Mouse (Mus musculus) lung, postnatal 36 days (tissue): ENCODE measurements at regions not wholly inside any gene's neighbourhood (a gene's known extent, or its start where the extent isn't known, plus 50 kb on each side); places are given as distances from the start of the nearest gene placed in this dataset.

ENCODE experiments used
- DNase-seq: peaks from one replicate; pipeline ENCODE4 v3.0.0; 2022; ENCODE audit warnings: mixed read lengths

GRCm38 (mm10) chr3:9373896-9374295 lies 236.0 kb downstream of the Zfp704 start:
- DNase-seq: no peak

DNA sequence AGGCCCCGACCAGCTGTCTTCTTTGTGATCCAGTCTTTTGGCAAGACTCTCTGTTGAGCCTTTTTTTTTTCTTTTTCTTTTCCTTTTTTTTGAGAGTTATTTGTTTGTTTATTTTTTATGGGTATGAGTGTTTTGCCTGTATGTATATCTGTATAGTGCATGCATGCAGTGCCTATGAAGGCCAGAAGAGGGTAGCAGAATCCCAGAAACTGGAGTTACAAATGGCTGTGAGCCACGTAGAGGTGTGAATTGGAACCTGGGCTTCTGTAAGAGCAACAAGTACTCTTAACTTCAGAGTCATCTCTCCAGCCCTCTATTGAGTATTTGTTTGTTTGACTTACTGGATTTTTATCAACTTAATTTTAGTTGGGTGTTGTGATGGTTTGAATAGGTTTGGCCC lies 239.8 kb downstream of the Zfp704 start:
- no peak for DNase-seq

DNA sequence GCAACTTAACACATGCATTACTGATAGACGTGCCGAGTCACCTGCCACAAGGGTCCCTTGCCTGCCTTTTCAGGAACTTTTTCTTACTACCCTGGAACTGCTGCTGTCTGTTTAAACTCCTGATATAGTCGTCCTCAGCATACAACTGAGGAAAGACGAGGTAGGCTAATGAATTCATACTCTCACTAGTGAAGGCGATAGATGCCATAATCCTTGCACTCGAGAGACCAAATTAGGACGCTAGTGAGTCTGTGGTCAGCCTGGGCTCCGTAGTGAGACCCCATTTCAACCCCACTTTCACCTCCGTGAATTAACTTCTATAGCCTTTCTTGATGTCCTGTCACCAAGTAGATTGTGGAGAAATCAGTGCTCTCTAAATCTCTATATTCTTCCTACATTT lies 244.1 kb downstream of the Zfp704 start:
- no peak for DNase-seq

DNA sequence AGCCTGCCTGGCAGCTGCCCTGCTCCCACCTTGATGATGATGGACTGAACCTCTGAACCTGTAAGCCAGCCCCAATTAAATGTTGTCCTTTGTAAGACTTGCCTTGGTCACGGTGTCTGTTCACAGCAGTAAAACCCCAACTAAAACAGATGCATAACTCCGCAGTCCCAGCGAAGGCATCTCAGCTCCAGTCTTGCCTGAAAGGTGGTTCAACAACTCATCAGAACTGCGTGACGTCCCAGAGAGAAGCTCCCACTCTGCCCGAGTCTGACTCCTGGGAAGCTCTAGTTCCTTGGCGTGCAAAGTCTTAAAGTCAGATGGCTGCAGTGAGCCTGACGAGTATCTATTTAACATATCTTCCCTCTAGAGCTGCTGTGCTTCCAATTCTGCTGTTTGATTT lies 250.7 kb downstream of the Zfp704 start:
- DNase-seq: no peak

DNA sequence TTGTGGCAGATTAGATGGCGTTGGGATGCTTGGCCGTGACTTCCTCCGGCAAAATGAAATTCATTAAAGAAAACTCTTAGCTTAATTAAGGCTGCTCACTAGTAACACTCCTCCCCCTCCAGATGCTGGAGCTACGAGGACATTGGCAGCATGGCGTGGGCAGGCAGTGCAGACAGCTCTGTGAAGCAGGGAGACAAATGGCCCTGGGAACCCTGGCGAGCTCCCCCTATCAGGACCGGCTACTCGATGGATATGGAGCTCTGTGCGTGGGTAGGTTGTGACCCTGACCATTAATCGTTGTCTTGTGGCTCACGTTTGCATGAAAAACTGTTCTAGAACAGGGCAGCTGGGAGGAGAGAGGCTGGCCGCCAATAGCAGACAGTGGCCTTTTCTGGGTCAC lies 251.8 kb downstream of the Zfp704 start:
- DNase-seq: no peak

DNA sequence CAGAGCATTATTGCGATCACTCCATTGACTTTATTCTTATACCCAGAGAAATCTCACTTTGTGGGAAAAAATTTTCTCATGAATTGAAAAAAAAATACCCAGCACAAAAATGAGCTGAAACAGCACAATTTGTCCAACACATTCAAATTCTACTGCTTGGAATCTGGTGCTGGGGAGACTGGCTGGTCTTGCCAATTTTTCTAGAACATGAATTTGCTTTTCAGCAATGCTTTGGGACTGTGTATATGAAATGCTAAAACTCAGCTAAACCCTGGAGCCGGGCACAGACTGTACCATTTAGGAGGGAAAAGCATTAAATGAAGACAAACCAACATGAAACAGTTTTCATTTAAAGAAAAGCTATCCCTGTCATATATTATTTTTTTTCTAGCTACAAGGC lies 252.2 kb downstream of the Zfp704 start:
- no peak for DNase-seq

GRCm38 (mm10) chr3:9355875-9356274 lies 254.0 kb downstream of the Zfp704 start:
- no peak for DNase-seq

GRCm38 (mm10) chr3:9354756-9355155 lies 255.1 kb downstream of the Zfp704 start:
- DNase-seq: no peak

DNA sequence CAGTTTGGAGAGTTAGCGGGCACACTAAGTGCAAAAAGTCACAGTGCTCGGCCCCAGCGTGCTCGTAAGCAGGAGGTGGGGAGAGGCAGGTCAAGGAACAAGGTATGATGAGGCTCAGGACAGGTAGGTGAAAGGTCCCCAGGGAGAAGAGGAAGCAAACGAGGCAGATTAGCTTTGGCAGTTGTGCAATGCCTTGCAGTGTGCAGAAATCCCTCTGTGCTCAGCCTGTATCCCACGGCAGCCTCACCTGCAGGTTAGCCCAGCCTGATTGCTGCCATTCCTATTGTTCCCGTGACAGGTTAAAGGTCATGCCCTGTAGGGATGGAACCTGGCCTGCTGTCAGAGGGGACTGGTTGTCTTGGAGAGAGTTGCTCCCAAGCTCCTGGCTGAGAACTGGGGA lies 257.6 kb downstream of the Zfp704 start:
- DNase-seq: no peak

- DNase-seq: no peak
Observed at GRCm38 (mm10) chr3:9349822-9350221, 260.1 kb downstream of the Zfp704 start.

DNA sequence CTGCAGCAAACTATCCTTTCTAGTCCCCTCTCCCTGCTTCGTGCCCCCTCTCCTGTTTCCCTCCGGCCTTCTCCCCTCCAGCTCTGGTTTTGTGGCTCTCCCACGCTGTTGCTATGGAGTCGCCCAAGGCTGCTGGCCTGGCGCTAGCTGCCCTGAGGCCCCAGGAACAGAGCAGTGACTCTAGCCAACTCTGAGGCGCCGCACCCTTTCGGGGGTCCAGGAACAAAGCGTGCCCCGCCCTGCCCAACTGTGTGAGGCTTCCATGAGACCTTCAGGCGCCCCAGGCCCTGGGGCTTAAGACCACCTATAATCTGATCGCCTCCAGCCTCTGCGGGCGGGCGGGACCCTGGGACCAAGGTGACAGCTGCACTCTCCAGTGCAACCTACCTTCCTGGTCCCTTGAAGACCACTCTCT lies 262.4 kb downstream of the Zfp704 start:
- peak; percentile 19 for DNase-seq

GRCm38 (mm10) chr3:9346857-9347445 lies 262.9 kb downstream of the Zfp704 start:
- DNase-seq: no peak

DNA sequence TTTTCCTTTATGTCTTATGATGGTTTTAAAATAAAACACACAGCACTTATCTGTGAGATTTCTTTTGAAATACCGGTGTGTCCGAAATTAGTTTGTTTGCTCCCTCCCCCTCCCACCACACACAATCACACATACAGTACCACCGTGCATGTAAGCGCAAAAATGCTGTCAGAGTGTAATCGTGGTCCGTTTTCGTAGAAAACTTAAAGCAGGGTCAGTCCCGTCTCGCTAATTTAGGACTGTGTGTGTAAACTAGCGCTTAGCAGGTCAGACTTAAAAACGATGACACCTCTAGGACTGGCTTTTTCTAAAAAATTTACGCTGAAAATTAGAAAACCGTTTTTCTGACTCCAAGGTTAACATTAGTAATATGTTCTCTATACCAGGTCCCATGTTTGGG lies 263.5 kb downstream of the Zfp704 start:
- no peak for DNase-seq

- DNase-seq: no peak
Observed at GRCm38 (mm10) chr3:9345885-9346284, 264.0 kb downstream of the Zfp704 start.

DNA sequence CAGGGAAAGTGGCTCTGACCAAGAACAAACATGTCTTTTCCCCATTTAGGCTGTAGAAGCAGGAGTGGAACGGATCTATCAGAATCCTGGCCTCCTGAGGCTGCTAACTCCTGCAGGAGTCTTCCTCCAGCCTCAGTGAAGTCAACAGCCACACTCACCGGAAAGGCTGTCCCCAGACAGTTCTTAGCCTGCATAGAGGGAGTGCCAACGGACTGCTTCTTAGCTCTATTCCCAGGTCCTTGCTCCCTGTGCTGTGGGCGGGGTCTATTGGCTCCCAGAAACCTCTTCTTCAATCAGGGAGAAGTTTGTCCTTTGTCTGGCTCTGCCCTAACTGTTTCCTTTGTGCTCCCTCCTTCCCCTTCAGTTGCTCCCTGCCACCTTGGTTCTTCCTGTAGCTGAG lies 266.3 kb downstream of the Zfp704 start:
- DNase-seq: no peak

- peak; percentile 60 for DNase-seq
Observed at GRCm38 (mm10) chr3:9342167-9342566, 267.7 kb downstream of the Zfp704 start.

DNA sequence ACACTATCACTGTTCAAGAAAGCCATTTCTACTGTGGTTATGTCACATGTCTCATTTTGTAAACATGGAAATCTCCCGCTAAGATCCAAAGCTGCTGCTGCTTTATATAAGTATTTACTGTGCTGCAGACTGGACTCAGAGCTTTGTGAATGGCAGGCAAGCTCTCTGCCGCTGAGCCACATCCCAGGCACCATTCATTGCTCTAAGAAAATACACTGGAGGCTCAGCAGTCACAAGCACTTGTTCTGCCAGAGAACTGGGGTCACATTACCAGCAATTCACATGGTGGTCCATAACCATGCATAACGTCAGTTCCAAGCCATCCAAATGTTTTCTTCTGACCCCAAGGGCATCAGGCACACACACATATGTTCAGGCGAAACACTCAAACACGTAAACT lies 268.2 kb downstream of the Zfp704 start:
- DNase-seq: no peak

DNA sequence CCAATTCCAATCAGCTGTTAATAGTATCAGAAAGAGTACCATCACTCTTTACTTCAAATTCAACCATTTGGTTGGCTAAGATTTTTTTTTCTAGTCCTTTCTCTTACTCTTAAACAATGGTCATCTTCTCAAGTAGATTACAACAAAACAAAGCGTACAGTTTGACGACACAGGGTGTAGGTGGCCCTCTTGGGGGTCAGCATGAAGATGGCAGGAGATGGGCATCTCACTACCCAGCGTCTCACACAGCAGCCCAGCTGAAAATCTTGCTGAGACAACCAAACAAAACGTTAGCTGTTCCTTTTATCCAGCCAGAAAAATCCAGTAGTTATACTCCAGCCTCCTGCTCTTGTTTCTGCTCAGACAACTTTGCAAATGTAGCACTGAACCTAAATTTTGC lies 268.6 kb downstream of the Zfp704 start:
- DNase-seq: no peak

DNA sequence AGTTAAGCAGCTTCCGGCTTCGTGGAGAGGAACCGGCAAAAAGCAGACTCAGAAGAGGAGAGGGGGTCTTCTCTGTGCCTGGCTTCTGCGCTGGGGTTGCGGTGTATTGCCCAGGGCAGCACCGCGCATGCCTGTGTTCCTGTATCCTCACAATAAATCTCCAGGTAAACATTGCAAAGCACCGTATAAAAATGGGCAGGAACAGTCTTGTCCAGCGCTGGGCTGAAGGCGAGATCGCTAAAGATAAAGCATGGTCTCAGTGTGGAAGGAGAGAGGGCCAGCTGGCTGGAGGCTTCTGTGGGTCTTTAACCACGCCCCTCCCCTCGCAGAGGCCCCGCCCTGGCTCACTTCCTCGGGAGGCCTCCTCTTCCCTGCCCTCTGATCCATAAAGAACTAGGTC lies 269.1 kb downstream of the Zfp704 start:
- peak; percentile 74 for DNase-seq

- no peak for DNase-seq
Observed at GRCm38 (mm10) chr3:9340344-9340743, 269.5 kb downstream of the Zfp704 start.

GRCm38 (mm10) chr3:9339669-9340068 lies 270.2 kb downstream of the Zfp704 start:
- no peak for DNase-seq

- DNase-seq: no peak
Observed at GRCm38 (mm10) chr3:9335580-9335979, 274.3 kb downstream of the Zfp704 start.
